Mouse (Mus musculus): ENCODE results near the gene Tcf19. TPM values are rescaled to one million over a fixed set of nuclear protein-coding genes. Genes with fewer than 3 reads are reported as not detected.
A peak's percentile ranks its signal among the peaks of the same experiment; 100 is the strongest.
"Not testable (repeated sequence)": the region's sequence is repeated elsewhere in the genome, so short reads cannot be mapped to it uniquely, and the experiment has no call there.

Tcf19 gene
- polyA plus RNA-seq, 1 experiment from 2014 or later = 75.9 TPM

DNA sequence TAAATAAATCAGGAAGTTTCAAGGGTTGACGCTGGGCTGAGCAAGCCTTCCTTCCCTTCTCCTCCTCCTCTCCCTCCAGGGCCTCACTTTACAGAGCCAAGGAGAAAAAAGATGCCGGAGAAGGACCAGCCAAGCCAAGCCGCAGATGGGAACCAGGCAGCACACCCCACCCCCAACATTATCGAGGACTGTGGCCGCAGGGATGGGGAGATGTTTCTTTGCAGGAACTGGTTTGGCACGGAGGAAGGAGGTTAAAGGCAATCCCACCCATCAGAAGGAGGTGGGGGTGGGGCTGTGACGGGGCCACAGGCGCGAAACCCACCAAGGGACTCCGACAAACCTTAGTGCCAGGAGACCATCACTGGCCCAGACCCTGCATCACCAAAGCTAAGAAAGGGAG lies 29.9 kb downstream of the Tcf19 start:
- no peak for DNase-seq (ENCODE audit: low spot score)

DNA sequence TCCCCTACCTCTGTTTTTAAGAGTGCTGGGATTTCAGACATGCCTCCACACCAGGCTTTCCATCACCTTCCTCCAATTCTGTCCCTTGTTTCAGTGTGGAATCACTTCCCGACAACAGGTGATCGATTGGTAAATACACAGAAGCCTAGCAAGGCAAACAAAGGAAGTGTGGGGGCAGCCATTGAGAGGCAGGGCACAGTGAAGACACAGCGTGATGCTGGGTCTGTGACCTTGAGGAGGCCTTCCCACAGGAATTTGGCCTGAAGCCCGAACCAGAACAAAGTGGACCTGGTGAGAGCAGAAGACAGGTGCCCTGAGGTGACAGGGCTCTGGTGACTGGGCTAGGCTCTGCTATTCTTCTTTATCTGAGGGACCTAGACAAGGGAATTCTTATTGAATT lies 30.9 kb downstream of the Tcf19 start:
- no peak for DNase-seq (ENCODE audit: low spot score)

DNA sequence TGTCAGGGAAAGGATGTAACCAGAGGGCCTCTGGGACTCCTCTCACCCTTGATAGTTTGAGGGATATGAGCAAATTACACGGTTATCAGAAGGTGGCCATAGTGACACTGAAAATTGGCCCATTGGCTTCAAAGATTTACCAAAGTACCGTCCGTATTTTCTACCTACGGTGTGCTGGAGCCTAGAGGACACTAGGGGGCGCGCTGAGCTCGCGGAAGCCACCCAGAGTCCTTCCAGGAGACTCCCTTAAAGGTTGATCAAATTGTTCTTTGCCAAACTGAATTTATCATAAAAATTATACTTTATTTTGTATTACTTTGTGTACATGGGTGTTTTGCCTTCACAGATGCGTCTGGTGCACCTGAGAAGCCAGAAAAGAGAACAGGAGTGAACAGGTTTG lies 32.6 kb downstream of the Tcf19 start:
- DNase-seq (ENCODE audit: low spot score) = peak; percentile 61

DNA sequence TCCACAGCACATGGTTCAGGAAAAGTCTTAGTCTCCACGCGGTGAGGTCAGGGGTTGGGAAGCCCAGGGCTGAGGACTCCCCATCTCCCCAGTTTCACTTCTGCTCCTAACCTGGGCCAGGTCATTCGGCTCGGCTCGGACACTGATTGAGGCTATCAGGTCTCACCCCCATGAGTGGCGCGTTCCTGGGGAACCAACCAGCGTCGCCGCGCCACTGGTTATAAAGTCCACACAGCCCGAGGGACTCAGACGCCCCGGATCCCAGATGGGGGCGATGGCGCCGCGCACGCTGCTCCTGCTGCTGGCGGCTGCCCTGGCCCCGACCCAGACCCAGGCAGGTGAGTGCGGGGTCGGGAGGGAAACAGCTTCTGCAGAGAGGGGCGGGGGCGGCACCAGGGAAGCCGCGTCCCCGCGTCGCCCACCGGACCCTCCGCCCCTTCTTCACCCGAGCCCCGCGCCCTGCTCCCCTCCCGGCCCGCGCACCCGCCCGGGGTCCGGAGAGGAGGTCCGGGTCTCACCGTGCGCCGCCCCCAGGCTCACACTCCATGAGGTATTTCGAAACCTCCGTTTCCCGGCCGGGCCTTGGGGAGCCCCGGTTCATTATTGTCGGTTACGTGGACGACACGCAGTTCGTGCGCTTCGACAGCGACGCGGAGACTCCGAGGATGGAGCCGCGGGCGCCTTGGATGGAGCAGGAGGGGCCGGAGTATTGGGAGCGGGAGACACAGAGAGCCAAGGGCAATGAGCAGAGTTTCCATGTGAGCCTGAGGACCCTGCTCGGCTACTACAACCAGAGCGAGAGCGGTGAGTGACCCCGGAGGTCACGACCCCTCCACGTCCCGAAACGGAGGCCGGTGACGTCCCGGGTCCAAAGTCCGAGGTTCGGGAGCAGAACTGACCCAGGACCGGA lies 46.5 kb downstream of the Tcf19 start, which contains the start of gene H2-Q10:
Gene H2-Q10, plus strand, starts transcription at position 248 of the 910 bp plus-strand sequence.
- DNase-seq (ENCODE audit: low spot score) = no peak

DNA sequence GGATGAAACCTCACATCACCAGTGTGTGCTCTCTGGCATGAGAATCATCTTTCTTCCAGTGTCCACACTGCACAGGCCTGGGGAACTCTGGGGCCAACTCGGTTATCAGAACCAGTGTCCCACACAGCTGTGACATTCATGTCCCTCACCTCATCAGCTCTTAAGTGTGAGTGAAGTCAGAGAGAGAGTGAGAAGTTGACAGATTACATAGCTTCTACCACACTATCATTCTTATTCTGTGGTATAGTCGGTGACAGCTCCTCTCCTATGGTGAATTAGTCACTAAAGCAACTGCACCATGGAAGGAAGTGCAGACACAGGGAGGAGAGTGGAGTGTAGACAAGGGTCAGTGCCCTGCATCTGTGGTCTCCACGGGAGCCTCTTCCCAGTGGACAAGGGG lies 47.7 kb downstream of the Tcf19 start:
- not testable (repeated sequence) for DNase-seq (ENCODE audit: low spot score)

DNA sequence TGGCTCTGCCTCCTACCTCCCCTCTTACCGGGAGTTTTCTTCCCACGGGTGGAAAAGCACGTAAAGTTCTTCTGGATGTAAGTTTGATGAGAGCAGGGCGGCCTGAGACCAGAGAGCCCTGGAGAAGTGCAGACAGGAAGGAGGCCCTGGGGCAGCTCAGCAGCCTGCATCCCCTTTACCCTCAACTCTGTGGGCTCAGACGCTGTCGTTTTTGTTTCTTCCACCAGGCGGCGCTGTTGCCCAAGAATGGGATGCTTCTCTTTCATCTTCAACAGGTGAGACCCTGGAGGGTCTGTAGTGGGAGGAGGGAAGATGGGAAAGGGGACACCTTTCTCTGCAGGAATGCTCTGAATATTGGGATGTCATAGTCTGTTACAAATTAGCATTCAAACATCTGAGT lies 51.0 kb downstream of the Tcf19 start:
- peak; percentile 67 for DNase-seq (ENCODE audit: low spot score)

Other genes with a start within 250 kb of the Tcf19 start
- gene H2-Q1, start 196.4 kb downstream of the Tcf19 start, polyA plus RNA-seq (2015; fragmentation: Nextera tagmentation; extraction: Ambion mirVana) = 1.4 and 1.9 TPM in 2 replicates
- 68.4 and 69.8 TPM in 2 replicates for gene H2-Q2, start 174.6 kb downstream of the Tcf19 start, polyA plus RNA-seq (2015; fragmentation: Nextera tagmentation; extraction: Ambion mirVana)
- gene H2-Q4, start 137.2 kb downstream of the Tcf19 start, polyA plus RNA-seq (2015; fragmentation: Nextera tagmentation; extraction: Ambion mirVana) = 15.1 and 18.4 TPM in 2 replicates
- 22.7 and 22.9 TPM in 2 replicates for gene H2-Q6, start 92.0 kb downstream of the Tcf19 start, polyA plus RNA-seq (2015; fragmentation: Nextera tagmentation; extraction: Ambion mirVana)
- 37.3 and 38.8 TPM in 2 replicates for gene H2-Q7, start 77.7 kb downstream of the Tcf19 start, polyA plus RNA-seq (2015; fragmentation: Nextera tagmentation; extraction: Ambion mirVana)
- 3.3 and 3.8 TPM in 2 replicates for gene H2-Q10, start 46.7 kb downstream of the Tcf19 start, polyA plus RNA-seq (2015; fragmentation: Nextera tagmentation; extraction: Ambion mirVana)
- 0.44 and 0.62 TPM in 2 replicates for gene Pou5f1, start 10.8 kb downstream of the Tcf19 start, polyA plus RNA-seq (2015; fragmentation: Nextera tagmentation; extraction: Ambion mirVana)
- gene Cchcr1, start 276 bp upstream of the Tcf19 start, polyA plus RNA-seq (2015; fragmentation: Nextera tagmentation; extraction: Ambion mirVana) = 8.7 and 9.8 TPM in 2 replicates
- gene Psors1c2, start 16.4 kb upstream of the Tcf19 start, polyA plus RNA-seq (2015; fragmentation: Nextera tagmentation; extraction: Ambion mirVana) = 10.2 and 12.7 TPM in 2 replicates
- 0.22 and 0.28 TPM in 2 replicates for gene Cdsn, start 35.3 kb upstream of the Tcf19 start, polyA plus RNA-seq (2015; fragmentation: Nextera tagmentation; extraction: Ambion mirVana)
- gene 2300002M23Rik, start 50.6 kb upstream of the Tcf19 start, polyA plus RNA-seq (2015; fragmentation: Nextera tagmentation; extraction: Ambion mirVana) = 1.3 and 6.3 TPM in 2 replicates
- not detected in 2 replicates for gene Sfta2, start 84.7 kb upstream of the Tcf19 start, polyA plus RNA-seq (2015; fragmentation: Nextera tagmentation; extraction: Ambion mirVana)
- gene Gm9573, start 109.8 kb upstream of the Tcf19 start, polyA plus RNA-seq (2015; fragmentation: Nextera tagmentation; extraction: Ambion mirVana) = 0.18 and 0.23 TPM in 2 replicates
- gene Mucl3, start 126.9 kb upstream of the Tcf19 start, polyA plus RNA-seq (2015; fragmentation: Nextera tagmentation; extraction: Ambion mirVana) = 0.10 and 0.17 TPM in 2 replicates
- 22.5 and 27.0 TPM in 2 replicates for gene Vars2, start 150.8 kb upstream of the Tcf19 start, polyA plus RNA-seq (2015; fragmentation: Nextera tagmentation; extraction: Ambion mirVana)
- gene Gtf2h4, start 156.9 kb upstream of the Tcf19 start, polyA plus RNA-seq (2015; fragmentation: Nextera tagmentation; extraction: Ambion mirVana) = 267 and 319 TPM in 2 replicates
- 33.7 and 33.8 TPM in 2 replicates for gene Ddr1, start 187.8 kb upstream of the Tcf19 start, polyA plus RNA-seq (2015; fragmentation: Nextera tagmentation; extraction: Ambion mirVana)

Data from thymus, postnatal 0 days (tissue).